Mouse (Mus musculus): Measurements from ENCODE around the gene Phldb2.

DNA sequence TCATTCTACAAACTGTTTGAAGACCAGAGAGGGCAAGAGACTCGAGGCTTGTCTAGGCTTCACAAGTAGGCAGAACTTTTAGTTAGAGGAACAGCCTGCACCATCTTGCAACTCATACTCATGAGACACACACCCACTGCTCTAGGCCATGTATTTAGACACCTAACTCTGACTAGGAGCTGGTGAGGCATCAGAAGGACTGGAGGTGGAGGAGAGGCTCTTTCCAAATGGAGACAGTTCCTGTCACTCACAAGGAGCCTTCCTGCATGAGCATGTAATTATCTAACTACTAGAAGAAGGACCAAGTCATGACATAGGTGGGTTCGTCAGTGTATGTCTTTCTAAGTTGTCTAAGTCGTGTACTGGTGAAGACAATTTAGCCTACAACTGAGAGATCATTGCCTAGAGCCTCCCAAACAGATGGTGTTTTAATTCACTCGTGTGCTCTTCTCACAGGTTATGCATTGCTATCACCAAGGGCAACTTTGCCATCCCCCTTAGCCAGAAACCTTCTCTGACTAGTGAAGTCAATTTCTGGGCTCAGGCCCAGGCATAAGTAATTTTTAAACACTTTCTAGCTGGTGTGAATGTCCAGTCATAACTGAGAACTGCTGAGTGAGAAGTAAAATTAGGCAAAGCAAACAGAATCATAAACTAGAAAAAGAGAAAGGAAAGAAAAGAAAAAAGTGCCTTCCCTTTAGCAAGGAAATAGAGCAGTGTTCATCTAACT, 62.8 kb downstream of the Phldb2 start:
- TF ChIP-seq POLR2A (IDR thresholded peaks at IDR 0.05; ENCODE audit: insufficient read length, low read depth) (no peak), REST (IDR thresholded peaks at IDR 0.05; ENCODE audit: insufficient read depth, insufficient read length) (no peak), POLR2AphosphoS2 (IDR thresholded peaks at IDR 0.05; ENCODE audit: insufficient read length, low read depth) (no peak), TCF12 (IDR thresholded peaks at IDR 0.05; ENCODE audit: insufficient read depth, poor library complexity, severe bottlenecking) (no peak), E2F4 (IDR thresholded peaks at IDR 0.05; ENCODE audit: insufficient read depth) (no peak), USF1 (IDR thresholded peaks at IDR 0.05; ENCODE audit: low read depth) (no peak)
